Mouse (Mus musculus) right cerebral cortex, postnatal 4 days (tissue): ENCODE results near the gene Bhlhe40.

Source experiments
- DNase-seq: peaks from one replicate; pipeline ENCODE4 v3.0.0-alpha.2; 2022

Bhlhe40 gene

DNA sequence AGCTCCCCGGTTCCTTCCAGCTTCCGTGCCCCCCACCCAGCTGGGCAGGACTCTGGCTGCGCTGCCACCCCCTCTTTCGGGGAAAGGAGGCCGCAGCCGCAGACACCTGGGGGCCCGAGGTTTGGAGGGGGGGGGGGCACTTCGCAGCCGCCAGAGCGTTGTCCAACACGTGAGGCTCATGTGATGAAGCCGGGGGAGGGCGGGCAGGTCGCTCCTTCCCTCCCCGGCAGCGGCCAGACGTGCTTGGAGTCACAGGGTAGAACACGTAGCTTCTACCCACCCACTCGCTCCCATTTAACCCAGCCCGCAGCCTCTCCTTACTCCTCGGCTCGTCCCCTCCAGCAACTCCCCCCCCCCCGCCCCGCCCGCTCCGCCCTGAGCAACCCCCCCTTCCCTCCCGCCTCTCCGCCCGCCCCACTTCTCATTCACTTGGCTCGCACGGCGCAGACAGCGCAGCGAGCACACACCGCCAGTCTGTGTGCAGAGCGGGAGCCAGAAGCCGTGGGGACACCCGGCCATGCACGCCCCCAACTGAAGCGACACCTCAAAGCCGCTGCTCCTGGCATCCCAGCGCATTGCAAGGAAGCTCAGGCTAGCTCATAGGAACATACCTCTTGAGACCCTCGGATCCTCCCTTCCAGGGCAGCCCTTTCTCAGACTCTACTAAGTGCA is at the start of gene Bhlhe40:
Gene Bhlhe40, plus strand, starts transcription at position 424 of the 672 bp plus-strand sequence.
- DNase-seq: peak; percentile 75

GRCm38 (mm10) chr6:108611663-108612062 is 48.8 kb upstream of the Bhlhe40 start:
- no peak for DNase-seq

DNA sequence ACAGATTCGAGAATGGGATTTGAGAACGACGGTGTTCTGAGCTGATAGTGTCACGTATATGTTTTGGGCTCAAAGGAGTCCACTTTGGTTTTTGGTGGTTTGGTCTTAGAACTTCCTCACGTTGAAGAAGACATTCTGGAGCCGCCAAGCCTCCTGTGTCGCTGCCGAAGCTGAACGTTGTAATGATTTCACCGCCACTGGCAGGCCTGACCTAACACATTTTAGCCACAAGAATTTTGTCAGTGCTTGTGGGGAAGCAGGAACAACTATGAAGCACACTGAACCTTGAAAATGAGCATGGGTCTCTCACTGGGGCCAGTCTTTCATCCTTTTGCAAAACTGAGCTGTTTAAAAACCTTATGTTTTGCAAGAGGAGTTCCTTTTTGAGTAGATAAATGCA is 42.4 kb upstream of the Bhlhe40 start:
- DNase-seq: no peak

- no peak for DNase-seq
Observed at GRCm38 (mm10) chr6:108623028-108623565, 37.3 kb upstream of the Bhlhe40 start.

- no peak for DNase-seq
Observed at GRCm38 (mm10) chr6:108624915-108625314, 35.5 kb upstream of the Bhlhe40 start.

DNA sequence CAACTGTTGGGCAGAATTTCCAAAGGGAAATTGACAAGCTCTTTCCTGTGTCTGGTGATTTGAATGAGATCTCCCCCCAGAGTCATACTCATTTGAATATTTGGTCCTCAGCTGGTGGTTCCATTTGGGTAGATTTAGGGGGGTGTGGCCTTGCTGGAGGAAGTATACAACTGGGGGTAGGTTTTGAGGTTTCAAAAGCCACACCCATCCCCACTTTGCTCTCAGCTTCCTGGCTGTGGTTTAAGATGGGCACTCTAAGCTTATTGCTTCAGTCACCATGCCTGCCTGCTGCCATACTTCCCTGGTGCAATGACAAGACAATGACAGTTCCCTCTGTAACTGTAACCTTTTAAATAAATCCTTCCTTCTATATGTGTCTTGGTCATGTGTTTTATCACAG is 29.7 kb upstream of the Bhlhe40 start:
- no peak for DNase-seq

DNA sequence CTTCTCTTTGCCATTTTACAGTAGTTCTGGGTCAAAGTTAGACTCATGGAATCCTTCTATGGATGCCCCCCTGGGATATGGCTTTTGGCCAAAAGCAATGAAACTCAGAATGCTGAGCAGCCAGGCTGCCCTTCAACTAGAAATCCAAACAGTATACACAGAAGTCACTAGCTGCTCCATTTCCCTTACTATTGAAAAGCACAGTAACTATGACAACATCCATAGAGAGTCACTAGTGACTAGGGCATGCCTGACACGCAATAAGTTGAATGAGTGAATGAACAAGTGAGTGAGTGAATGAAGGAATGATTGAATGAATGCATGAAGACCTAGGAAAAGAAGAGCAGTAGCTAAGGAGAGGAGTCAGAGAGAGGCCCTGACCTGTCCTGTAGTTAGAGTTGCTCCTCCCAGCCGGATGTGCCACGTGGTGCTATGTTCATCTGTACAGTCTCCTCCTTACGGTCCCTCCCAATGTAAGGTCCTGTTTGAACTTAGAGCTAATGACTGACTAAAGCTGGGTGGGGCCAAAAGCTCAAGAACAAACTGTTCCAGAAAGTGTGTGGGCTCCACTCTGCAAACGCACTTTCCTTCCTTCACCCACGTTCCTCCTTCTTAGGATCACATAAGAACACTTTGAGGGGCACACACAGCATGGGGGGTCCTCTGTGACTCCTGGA is 22.1 kb upstream of the Bhlhe40 start:
- DNase-seq: no peak

GRCm38 (mm10) chr6:108642020-108642419 is 18.4 kb upstream of the Bhlhe40 start:
- DNase-seq: no peak

DNA sequence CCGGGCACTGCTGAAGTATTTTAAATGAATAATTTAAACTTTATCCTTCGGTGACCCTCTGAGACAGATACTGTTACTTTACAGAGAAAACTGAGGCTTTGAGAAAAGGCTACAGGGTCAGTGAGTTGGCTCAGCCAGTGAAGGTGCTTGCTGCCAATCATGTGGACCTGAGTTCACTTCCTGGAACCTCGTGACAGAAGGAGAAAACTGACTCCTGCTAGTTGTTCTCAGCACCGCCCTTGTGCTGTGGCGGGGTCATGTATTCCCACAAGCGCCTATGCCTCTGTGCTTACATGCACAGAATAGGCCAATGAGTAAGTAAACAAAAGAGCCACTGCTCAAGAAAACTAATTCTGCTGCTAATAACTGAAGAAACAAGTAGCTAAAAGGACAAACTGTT is 17.4 kb upstream of the Bhlhe40 start:
- no peak for DNase-seq

- no peak for DNase-seq
Observed at GRCm38 (mm10) chr6:108644311-108644710, 16.1 kb upstream of the Bhlhe40 start.

- DNase-seq: no peak
Observed at GRCm38 (mm10) chr6:108647094-108647493, 13.3 kb upstream of the Bhlhe40 start.

- no peak for DNase-seq
Observed at GRCm38 (mm10) chr6:108648072-108648471, 12.4 kb upstream of the Bhlhe40 start.

DNA sequence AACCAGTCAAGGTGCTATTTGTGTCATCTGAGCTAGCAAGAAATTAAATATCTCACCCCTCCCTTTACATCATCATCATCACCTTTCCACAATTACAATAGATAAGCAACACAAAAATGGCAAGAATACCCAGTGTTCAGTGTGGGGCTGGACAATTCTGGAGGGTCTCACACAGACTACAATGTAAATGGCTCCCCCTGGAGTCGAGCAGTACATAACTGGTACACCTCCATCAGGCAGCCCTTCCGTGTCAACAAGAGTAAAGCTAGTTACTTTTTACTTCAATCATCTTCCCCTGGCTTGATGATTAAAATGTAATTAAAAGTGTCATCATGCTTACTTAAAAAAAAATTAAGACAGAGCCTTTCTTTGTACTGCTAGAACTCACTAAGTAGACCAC is 4.6 kb upstream of the Bhlhe40 start:
- no peak for DNase-seq

DNA sequence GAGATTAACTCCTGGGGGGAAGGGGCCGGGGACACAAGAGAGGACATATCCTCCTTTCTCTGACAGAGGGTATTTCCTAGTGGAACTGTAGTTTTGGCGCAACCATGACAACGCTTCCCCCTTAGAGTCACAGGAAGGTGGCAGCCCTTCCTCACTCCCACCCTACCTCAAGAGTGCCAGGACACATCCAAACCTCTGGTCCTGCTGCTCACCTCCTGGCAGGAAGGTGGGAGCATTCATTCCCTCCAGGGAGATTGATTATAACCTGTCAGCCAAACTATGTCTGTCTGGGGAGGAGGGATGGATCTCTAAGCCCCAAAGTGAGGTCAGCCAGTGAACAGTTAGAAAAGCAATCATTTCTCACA is 2.4 kb upstream of the Bhlhe40 start:
- no peak for DNase-seq

- DNase-seq: peak; percentile 50
Observed at GRCm38 (mm10) chr6:108658416-108659201, 1.8 kb upstream of the Bhlhe40 start.

GRCm38 (mm10) chr6:108659221-108659725 is 1.2 kb upstream of the Bhlhe40 start:
- DNase-seq: peak; percentile 87

- DNase-seq: no peak
Observed at GRCm38 (mm10) chr6:108659726-108660205, 663 bp upstream of the Bhlhe40 start.

- DNase-seq: no peak
Observed at GRCm38 (mm10) chr6:108660878-108661389, 505 bp downstream of the Bhlhe40 start.

- DNase-seq: peak; percentile 94
Observed at GRCm38 (mm10) chr6:108661412-108661811, 983 bp downstream of the Bhlhe40 start.

DNA sequence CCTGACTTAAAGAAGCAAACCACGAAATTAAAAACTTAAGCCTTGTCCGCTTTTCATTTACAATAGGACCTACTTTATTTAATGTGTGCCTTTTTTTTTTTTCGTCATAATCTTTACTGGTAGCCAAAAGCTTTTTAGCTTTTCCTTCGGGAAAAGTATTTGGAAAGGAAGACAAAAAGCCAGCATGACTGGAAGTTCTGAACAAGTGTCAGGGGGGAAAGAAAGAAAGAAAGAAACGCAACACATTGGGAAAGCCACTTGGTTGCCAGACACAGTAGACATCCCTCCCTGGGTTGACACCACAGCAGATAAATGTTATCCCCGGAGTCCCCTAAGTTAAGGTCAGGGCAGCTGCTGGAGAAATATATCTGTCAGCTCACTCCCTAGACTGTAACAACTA is 1.5 kb downstream of the Bhlhe40 start:
- DNase-seq: no peak

- no peak for DNase-seq
Observed at GRCm38 (mm10) chr6:108662314-108663240, 2.1 kb downstream of the Bhlhe40 start.
